Mouse (Mus musculus) forebrain, postnatal 0 days (tissue): ENCODE results near the gene Uqcrc1. TPM values are rescaled to one million over a fixed set of nuclear protein-coding genes. Genes with fewer than 3 reads are reported as not detected.

Experiments
- ATAC-seq: fragments of 200-750 bp; cut with Nextera tagmentation; 2 replicates; pipeline ENCODE4 v1.8.0; 2017; ENCODE audit warnings: mild to moderate bottlenecking, moderate library complexity
- DNase-seq: peaks from one replicate; pipeline ENCODE4 v3.0.0-alpha.2; 2015
- H3K27ac ChIP-seq: fragments of 300-500 bp; sonication (generic); 2 replicates; pipeline ENCODE4 v1.5.1; 2014; ENCODE audit warnings: low read depth, mild to moderate bottlenecking, antibody characterized with exemption, low read length, moderate library complexity, mixed read lengths
- H3K27me3 ChIP-seq: fragments of 300-500 bp; sonication (generic); 2 replicates; pipeline ENCODE4 v1.6.1; 2014; ENCODE audit warnings: mild to moderate bottlenecking, low read length, mixed read lengths; ENCODE audit not compliant: insufficient read depth
- H3K36me3 ChIP-seq: fragments of 300-500 bp; sonication (generic); 2 replicates; pipeline ENCODE4 v1.6.1; 2014; ENCODE audit warnings: mild to moderate bottlenecking, moderate library complexity; ENCODE audit not compliant: insufficient read depth
- H3K4me1 ChIP-seq: fragments of 300-500 bp; sonication (generic); 2 replicates; pipeline ENCODE4 v1.6.1; 2014; ENCODE audit warnings: antibody characterized with exemption; ENCODE audit not compliant: insufficient read depth
- H3K4me2 ChIP-seq: fragments of 300-500 bp; sonication (generic); 2 replicates; pipeline ENCODE4 v1.6.1; 2014; ENCODE audit warnings: low read depth, mild to moderate bottlenecking, moderate library complexity
- H3K4me3 ChIP-seq: fragments of 300-500 bp; sonication (generic); 2 replicates; pipeline ENCODE4 v1.5.1; 2014; ENCODE audit warnings: low read depth, low read length, mixed read lengths
- H3K9ac ChIP-seq: fragments of 300-500 bp; sonication (generic); 2 replicates; pipeline ENCODE4 v1.6.1; 2014; ENCODE audit warnings: mild to moderate bottlenecking
- H3K9me3 ChIP-seq: fragments of 300-500 bp; sonication (generic); 2 replicates; pipeline ENCODE4 v1.6.1; 2016; ENCODE audit warnings: low read length
- CTCF ChIP-seq: sonication (generic); IDR thresholded peaks from 2 replicates; pipeline ENCODE4 v1.5.1; 2016; ENCODE audit warnings: antibody characterized with exemption, control low read depth, low read depth
- WGBS: fragments of 180-500 bp; shearing (Covaris S2); extraction: QIAGEN DNeasy Blood & Tissue Kit; methylation state at CpG from one replicate; pipeline ENCODE4 v1.1.7; 2014; 5-methylcytosine and 5-hydroxymethylcytosine counted together
- microRNA counts: library from miRNA; unstranded; fragments of <30 nt; microRNA quantifications from one replicate; lab custom pipeline; 2015
- microRNA-seq, 2 experiments: library from miRNA; unstranded; fragments of <30 nt; microRNA quantifications; one replicate each; pipeline ENCODE4; 2016
- polyA plus RNA-seq: library from polyadenylated mRNA; unstranded; fragments of >200 nt; fragmentation: Nextera tagmentation; extraction: Ambion mirVana; gene quantifications from 2 replicates; pipeline ENCODE4 v1.2.1, GENCODE M21; 2015
- total RNA-seq: library from RNA; depleted of rRNA; stranded (reverse); fragments of >200 nt; gene quantifications from 2 replicates; pipeline ENCODE4 v1.2.3, GENCODE M21; 2014; rRNA removed

Gene Uqcrc1
- total and polyA plus RNA-seq, 2 experiments from 2014 or later, result 327 to 482 TPM

DNA sequence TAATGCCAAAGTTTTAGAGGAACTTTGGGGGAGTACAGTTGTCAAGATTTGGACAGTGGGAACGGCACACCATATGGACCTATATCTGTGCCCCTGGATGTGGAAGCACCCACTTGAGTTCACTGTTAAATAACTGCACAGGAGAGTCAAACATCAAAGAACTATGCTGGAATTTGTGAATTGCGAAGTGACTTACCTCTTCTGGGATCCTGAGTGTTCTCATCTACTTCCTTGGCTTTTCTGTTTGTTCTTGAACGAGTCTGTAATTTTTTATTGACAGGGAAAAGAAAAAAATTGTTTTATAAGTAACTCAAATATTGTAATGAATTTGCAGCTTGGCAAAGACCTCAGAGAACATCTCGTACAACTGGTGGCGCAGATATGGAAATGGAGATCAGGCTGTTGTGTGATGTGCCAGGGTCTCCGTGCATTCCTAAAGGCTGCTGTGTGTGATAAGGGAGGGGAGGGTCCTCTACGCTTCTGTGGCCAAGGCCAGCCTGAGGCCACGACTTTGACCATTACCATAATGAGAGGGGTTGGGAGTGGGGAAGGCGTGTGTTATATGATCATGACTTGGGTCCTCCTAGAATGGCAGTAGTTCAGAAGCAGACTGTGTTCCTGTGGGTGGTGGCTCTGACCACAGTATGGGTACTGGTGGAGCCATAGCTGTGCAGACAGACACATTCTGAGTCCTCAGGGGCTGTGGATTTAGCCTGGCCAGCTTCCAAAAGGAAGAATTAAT, 56.4 kb downstream of the Uqcrc1 start:
- WGBS, result 80% methylated on average over 9 of the region's 9 CpGs
- H3K9me3 ChIP-seq, result no peaks in the 10 kb centered on the region
- H3K27ac ChIP-seq, result no peak overlapping the region
- H3K4me3 ChIP-seq, result peak overlapping the region; percentile 72
- TF ChIP-seq CTCF, result no peak
- peak overlapping the region; percentile 79 for H3K4me2 ChIP-seq
- H3K4me1 ChIP-seq, result peaks cover 8% of the 10 kb centered on the region; the same call in 1 of the 2 replicates
- no peak for ATAC-seq
- no peak for DNase-seq
- no peaks in the 10 kb centered on the region for H3K36me3 ChIP-seq
- H3K27me3 ChIP-seq, result no peaks in the 10 kb centered on the region
- 0 out of 2 replicates have a peak overlapping the region, but pooled peaks have one; percentile 75 for H3K9ac ChIP-seq

DNA sequence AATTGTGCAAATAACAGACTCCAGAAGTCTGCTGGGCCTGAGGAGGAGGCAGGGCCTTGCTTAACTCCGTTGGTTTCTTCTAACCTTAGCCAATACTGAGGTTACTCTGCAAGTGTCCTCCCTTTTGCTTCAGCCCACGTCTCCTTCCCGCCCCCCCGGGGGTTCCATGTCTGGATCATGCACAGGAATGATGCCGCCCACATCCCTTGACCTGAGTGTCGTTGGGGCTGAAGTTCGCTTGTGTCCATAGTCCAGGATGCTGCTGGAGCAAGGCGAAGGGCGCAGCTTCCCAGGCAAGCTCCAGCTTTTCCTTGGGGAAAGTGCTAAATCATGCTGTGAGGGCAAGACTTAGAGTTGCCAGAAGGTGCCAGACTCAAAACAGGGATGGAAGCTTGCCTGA, 60.0 kb downstream of the Uqcrc1 start:
- TF ChIP-seq CTCF, result no peak
- no peak overlapping the region for H3K4me3 ChIP-seq
- no peak overlapping the region for H3K9ac ChIP-seq
- no peak overlapping the region for H3K4me2 ChIP-seq
- no peaks in the 10 kb centered on the region for H3K27me3 ChIP-seq
- H3K9me3 ChIP-seq, result no peaks in the 10 kb centered on the region
- DNase-seq (no peak), ATAC-seq (no peak)
- H3K27ac ChIP-seq, result no peak overlapping the region
- 84% methylated on average over 9 of the region's 9 CpGs for WGBS
- peaks cover 4% of the 10 kb centered on the region; the same call in 1 of the 2 replicates for H3K4me1 ChIP-seq
- no peaks in the 10 kb centered on the region for H3K36me3 ChIP-seq

DNA sequence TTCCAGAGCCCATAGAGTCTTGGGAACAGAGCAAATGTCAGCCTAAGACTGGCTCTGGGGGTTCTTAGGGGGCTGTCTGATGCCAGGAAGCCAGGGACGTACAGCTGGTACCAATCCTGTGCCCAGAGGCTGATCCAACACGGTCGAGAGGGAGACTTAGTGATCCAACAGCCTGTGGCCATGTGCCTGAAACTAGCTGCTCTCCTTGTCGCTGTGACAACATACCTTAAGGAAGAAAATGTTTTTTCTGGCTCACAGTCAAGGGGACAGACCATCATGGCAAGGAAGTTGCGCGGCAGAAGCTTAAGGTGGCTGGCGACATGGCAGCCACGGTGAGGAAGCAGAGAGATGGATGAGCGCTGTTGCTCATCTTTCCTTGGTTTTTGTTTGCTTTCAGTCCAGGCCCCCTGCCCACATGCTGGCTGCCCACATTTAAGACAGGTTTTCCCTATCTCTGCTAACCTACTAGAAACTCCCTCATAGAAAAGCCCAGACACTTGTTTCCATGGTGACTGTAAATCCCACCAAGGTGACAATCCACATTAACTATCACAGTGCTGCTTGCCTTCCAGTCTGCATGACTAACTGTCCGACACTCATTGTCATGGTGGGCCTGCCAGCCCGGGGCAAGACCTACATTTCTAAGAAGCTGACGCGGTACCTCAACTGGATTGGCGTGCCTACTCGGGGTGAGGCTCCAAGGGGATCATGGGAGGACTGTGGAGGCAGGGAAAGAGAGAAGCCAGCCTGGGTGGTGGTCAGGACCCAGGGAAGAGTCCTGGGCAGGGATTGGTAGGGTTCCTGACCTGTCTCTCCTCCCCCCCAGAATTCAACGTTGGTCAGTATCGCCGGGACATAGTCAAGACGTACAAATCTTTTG, 62.1 kb downstream of the Uqcrc1 start:
- Histone ChIP-seq H3K4me3 (no peak overlapping the region), H3K36me3 (peaks cover 9% of the 10 kb centered on the region), H3K4me1 (no peaks in the 10 kb centered on the region), H3K27ac (peak overlapping the region; percentile 59; the same call in 1 of the 2 replicates), H3K9ac (no peak overlapping the region), H3K4me2 (0 out of 2 replicates have a peak overlapping the region, but pooled peaks have one; percentile 4), H3K27me3 (no peaks in the 10 kb centered on the region), H3K9me3 (no peaks in the 10 kb centered on the region)
- no peak for TF ChIP-seq CTCF
- 73% methylated on average over 19 of the region's 19 CpGs for WGBS
- DNase-seq, result peak; percentile 38
- ATAC-seq, result peak; percentile 61

DNA sequence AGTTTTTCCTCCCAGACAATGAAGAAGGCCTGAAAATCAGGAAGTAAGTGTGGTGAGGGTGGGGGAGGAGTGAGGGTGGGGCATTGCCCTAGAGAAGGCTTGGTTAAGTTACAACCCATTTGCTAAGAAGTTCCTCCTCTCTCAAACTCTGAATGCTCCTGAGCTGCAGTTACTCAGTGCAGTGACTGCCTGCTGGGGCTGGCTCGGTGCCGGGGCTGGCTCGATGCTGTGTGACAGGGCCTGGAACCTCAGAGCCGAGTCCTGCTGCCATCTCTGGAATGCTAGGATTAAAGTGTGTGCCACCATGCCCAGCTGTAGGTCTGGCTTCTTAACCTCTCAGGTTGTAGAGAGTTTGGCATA, 62.7 kb downstream of the Uqcrc1 start:
- Histone ChIP-seq H3K36me3 (peaks cover 9% of the 10 kb centered on the region), H3K4me2 (no peak overlapping the region), H3K27me3 (no peaks in the 10 kb centered on the region), H3K9me3 (no peaks in the 10 kb centered on the region), H3K27ac (no peak overlapping the region), H3K4me1 (no peaks in the 10 kb centered on the region), H3K9ac (no peak overlapping the region), H3K4me3 (no peak overlapping the region)
- ATAC-seq (no peak), DNase-seq (no peak)
- 77% methylated on average over 4 of the region's 4 CpGs for WGBS
- no peak for TF ChIP-seq CTCF

MicroRNAs within 50 kb of the gene (microRNA counts, 519-probe panel; counts per million panel counts)
- microRNA mmu-miR-711 (lab: Ali Mortazavi, UCI), result not detected

Small RNA genes lying within 50 kb of the gene (microRNA-seq; reads per million reads assigned to microRNA genes)
- gene Mir711, result 0 reads per million in 2 experiments

Other genes with a start within 250 kb of the Uqcrc1 start
- gene Prkar2a, start 247.3 kb upstream of the Uqcrc1 start, total RNA-seq, result 81.2 and 104 TPM in 2 replicates
- gene Prkar2a, start 247.3 kb upstream of the Uqcrc1 start, polyA plus RNA-seq, result 23.0 and 34.3 TPM in 2 replicates
- 136 and 140 TPM in 2 replicates for gene Ip6k2, start 152.8 kb upstream of the Uqcrc1 start, total RNA-seq
- gene Ip6k2, start 152.8 kb upstream of the Uqcrc1 start, polyA plus RNA-seq, result 218 and 226 TPM in 2 replicates
- gene Nckipsd, start 128.3 kb upstream of the Uqcrc1 start, total RNA-seq, result 27.4 and 27.6 TPM in 2 replicates
- gene Nckipsd, start 128.3 kb upstream of the Uqcrc1 start, polyA plus RNA-seq, result 18.6 and 24.5 TPM in 2 replicates
- gene Celsr3, start 110.3 kb upstream of the Uqcrc1 start, total RNA-seq, result 43.0 and 52.2 TPM in 2 replicates
- 3.9 and 6.8 TPM in 2 replicates for gene Celsr3, start 110.3 kb upstream of the Uqcrc1 start, polyA plus RNA-seq
- gene Slc26a6, start 83.3 kb upstream of the Uqcrc1 start, total RNA-seq, result 19.4 and 29.6 TPM in 2 replicates
- 15.9 and 18.0 TPM in 2 replicates for gene Slc26a6, start 83.3 kb upstream of the Uqcrc1 start, polyA plus RNA-seq
- gene Tmem89, start 22.0 kb upstream of the Uqcrc1 start, total RNA-seq, result 0.23 and 0.24 TPM in 2 replicates
- 0.20 and 0.33 TPM in 2 replicates for gene Tmem89, start 22.0 kb upstream of the Uqcrc1 start, polyA plus RNA-seq
- gene Col7a1, start 17.0 kb downstream of the Uqcrc1 start, total RNA-seq, result 2.7 and 5.4 TPM in 2 replicates
- 1.3 and 1.6 TPM in 2 replicates for gene Col7a1, start 17.0 kb downstream of the Uqcrc1 start, polyA plus RNA-seq
- 0.23 TPM in 1 of 2 replicates, not detected in the other for gene Ucn2, start 49.4 kb downstream of the Uqcrc1 start, total RNA-seq
- gene Ucn2, start 49.4 kb downstream of the Uqcrc1 start, polyA plus RNA-seq, result not detected in 2 replicates
- gene Pfkfb4, start 55.1 kb downstream of the Uqcrc1 start, total RNA-seq, result 27.1 and 46.4 TPM in 2 replicates
- 16.6 and 21.7 TPM in 2 replicates for gene Pfkfb4, start 55.1 kb downstream of the Uqcrc1 start, polyA plus RNA-seq
- gene Shisa5, start 101.9 kb downstream of the Uqcrc1 start, total RNA-seq, result 66.2 and 68.4 TPM in 2 replicates
- gene Shisa5, start 101.9 kb downstream of the Uqcrc1 start, polyA plus RNA-seq, result 75.9 and 77.3 TPM in 2 replicates
- 22.5 and 25.3 TPM in 2 replicates for gene Trex1, start 123.1 kb downstream of the Uqcrc1 start, total RNA-seq
- gene Trex1, start 123.1 kb downstream of the Uqcrc1 start, polyA plus RNA-seq, result 16.5 and 20.3 TPM in 2 replicates
- 45.2 and 46.1 TPM in 2 replicates for gene Atrip, start 137.5 kb downstream of the Uqcrc1 start, total RNA-seq
- 34.6 and 34.8 TPM in 2 replicates for gene Atrip, start 137.5 kb downstream of the Uqcrc1 start, polyA plus RNA-seq
- gene Ccdc51, start 145.9 kb downstream of the Uqcrc1 start, total RNA-seq, result 12.2 and 12.9 TPM in 2 replicates
- 6.4 and 7.2 TPM in 2 replicates for gene Ccdc51, start 145.9 kb downstream of the Uqcrc1 start, polyA plus RNA-seq
- gene Tma7, start 146.0 kb downstream of the Uqcrc1 start, total RNA-seq, result 177 and 216 TPM in 2 replicates
- gene Tma7, start 146.0 kb downstream of the Uqcrc1 start, polyA plus RNA-seq, result 695 and 816 TPM in 2 replicates
- gene Plxnb1, start 158.8 kb downstream of the Uqcrc1 start, total RNA-seq, result 56.3 and 78.2 TPM in 2 replicates
- 7.3 and 10.2 TPM in 2 replicates for gene Plxnb1, start 158.8 kb downstream of the Uqcrc1 start, polyA plus RNA-seq
- not detected in 2 replicates for gene Fbxw21, start 225.4 kb downstream of the Uqcrc1 start, total RNA-seq
- not detected in 2 replicates for gene Fbxw21, start 225.4 kb downstream of the Uqcrc1 start, polyA plus RNA-seq